Mouse (Mus musculus) testis, postnatal 14 days (tissue): ENCODE data around the gene Fgfr2.
"Not testable (repeated sequence)": the region's sequence is repeated elsewhere in the genome, so short reads cannot be mapped to it uniquely, and the experiment has no call there.

Experiments used
- DNase-seq: peaks from one replicate; pipeline ENCODE4 v3.0.0; 2021; ENCODE audit warnings: low spot score

Fgfr2 gene

DNA sequence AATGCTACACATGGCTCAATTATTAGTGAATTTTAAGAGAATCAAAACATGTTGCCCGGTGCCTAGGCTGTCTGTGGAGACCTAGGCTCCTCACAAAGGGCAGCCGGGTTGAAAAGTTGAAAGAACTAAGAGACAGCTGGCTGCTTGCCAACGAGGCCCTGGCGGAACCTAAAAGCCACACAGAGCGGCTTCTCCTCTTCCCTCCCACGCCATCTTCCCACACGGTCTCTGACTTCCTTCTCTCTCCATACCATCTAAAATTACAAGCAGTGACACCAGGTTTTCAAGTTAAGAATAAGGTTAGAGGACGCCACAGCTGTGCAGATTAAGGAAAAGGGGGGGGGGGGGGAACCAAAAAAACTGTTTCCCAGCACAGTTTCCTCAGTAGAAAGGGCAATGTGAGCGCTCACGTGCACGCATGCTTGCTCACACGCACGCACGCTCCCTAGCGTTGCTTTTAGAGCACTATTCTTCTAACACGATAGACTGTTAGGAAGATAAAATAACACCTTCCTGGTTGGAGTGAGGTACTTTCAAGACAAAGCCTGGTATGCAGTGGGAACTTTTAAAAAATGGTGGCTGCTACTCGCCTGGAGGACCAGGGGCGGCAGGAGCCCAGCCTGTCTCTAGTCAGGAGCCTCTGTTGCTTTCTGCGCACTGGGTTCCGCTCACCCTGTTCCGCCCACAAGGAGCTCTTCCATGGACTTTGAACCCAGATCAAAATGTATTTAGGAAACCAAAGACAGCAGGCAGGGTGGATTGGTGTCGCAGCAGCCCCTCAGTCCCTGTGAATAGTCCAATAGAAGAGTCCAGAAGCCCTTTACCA lies 2491.4 kb downstream of the Fgfr2 start:
- DNase-seq, result peak; percentile 49

DNA sequence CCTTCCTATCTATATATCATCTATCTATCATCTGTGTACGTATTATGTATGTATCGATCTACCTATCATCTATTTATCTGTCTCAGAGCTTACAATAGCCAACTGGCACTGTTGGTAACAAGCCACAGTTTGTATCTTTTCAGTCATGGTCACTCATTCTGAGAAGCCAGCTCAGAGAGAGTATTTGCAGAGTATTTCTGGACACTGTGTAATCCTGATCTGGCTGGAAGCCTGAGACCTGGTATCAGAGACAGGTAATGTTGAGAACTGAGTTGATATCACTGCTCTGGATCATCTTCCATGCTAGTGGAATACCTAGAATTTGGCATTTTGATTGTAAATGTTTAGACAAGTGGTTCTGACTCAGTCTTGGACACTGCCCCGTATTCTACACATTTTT lies 2492.2 kb downstream of the Fgfr2 start:
- no peak for DNase-seq

- DNase-seq, result no peak
Measured at GRCm38 (mm10) chr7:130629999-130630398, 2493.2 kb downstream of the Fgfr2 start.

DNA sequence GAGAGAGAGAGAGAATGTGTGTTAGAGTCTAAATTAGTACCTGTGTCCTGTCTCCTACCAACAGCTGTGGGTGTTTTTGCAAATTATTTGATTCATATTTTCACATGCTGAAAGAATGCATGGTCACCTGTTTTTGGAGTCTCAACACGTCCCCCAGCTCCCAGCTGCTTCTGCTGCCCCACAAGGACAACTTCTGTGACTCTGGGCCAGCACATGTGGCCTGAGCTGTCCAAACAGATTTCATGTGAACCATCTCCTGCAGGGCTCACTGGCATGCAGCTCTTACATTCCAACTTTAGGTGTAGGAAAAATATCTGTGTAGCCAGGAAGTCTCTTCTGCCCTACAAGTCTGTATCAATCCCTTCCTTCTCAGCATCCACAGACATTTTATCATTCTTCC lies 2494.5 kb downstream of the Fgfr2 start:
- no peak for DNase-seq

DNA sequence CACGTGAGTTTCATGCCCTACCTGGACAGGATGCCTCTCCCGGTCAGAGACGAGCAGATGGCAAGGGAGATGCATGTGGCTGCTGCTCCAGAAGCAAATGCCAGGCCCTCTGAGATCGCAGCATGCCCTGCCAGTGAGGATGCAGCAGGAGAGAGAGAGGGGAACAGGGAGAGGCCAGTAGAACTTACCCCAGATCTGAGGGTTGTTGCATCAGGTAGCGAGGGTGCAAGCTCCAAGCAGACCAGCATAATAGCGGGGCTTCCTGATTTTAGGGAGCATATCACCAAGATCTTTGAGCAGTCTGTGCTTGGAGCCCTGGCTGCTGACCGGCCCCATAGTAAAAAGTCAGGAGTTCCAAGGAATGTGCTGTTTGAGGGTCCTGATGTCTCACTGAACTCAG lies 2497.8 kb downstream of the Fgfr2 start:
- DNase-seq, result no peak

GRCm38 (mm10) chr7:130624299-130624698 lies 2498.9 kb downstream of the Fgfr2 start:
- DNase-seq, result no peak

- no peak for DNase-seq
Measured at GRCm38 (mm10) chr7:130622359-130622758, 2500.8 kb downstream of the Fgfr2 start.

DNA sequence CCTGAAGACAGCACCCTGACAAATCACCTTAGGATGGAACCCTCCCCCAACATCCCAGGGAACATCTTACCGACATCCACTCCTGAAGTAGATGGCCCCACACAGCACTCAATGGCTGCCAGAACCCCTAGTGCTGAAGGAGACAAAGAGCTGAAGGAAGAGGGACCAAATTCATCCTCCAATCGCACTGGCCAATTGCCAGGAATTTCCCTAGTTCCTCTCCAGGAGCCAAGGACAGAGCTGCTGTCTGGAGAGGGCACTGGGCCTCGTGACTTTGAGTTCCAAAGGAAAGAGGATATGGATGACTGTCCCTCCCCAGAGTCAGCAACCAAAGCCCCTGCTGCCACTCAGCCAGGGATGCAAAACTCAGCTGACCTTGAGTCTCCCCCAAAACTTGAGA lies 2501.2 kb downstream of the Fgfr2 start:
- DNase-seq, result no peak

- DNase-seq, result no peak
Measured at GRCm38 (mm10) chr7:130621068-130621467, 2502.1 kb downstream of the Fgfr2 start.

DNA sequence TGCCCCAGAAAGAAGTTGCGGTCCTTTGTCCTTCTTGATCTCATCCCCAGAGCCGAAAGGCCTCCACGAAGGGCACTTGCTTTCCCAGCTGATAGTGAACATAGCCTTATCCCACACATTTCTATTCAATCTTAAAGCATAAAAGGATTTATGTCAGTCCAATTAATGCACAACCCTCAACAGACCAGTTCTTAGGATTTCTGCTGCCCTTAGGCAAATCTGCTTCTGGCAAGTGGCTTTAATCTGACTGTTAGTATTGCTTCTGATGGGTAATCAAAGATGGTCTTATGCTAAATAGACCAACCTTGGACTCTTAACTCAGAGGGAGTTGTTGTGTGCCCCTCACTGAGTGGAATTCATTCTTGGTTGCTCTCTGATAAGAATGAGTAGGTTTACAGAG lies 2505.6 kb downstream of the Fgfr2 start:
- DNase-seq, result no peak

- no peak for DNase-seq
Measured at GRCm38 (mm10) chr7:130613973-130614372, 2509.2 kb downstream of the Fgfr2 start.

- DNase-seq, result no peak
Measured at GRCm38 (mm10) chr7:130606958-130607357, 2516.2 kb downstream of the Fgfr2 start.

- no peak for DNase-seq
Measured at GRCm38 (mm10) chr7:130605111-130605510, 2518.0 kb downstream of the Fgfr2 start.

- DNase-seq, result no peak
Measured at GRCm38 (mm10) chr7:130604390-130604789, 2518.8 kb downstream of the Fgfr2 start.

DNA sequence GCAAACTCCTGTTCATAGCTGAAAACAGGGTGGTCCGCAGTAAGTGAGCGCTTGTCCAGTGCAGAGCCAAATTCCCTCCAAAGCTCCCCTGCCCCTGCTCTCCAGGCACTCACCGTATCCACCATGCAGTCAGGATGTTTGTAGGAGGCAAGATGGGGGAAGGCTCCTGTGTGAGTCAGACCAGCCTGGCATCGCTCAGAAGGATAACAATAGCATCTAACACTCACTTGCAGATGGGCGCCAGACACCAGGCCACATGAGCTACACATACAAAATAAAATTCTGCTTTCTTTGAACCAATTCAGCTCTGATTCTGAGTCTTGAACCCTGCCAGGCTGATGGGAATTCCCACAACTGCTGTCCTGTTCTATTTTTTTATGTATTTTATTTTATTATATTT lies 2519.6 kb downstream of the Fgfr2 start:
- no peak for DNase-seq

DNA sequence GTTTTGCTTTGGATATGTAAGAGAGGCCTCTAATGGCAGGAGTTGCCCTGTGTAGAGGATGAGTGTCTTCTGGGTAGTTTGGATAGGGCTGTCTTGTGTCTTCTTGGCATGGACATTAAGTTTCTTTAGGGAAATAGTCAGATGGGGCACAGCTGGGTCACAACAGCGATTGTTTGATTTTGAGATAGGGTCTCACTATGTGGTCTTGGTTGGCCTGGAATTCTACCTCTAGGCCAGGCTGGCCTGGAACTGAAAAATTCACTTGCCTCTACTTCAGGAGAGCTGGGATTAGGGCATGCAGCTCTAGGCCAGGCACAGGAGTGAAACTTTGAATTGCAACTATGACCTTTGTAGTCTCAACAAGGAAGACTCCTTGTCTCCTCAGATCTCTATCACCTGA lies 2520.3 kb downstream of the Fgfr2 start:
- no peak for DNase-seq

DNA sequence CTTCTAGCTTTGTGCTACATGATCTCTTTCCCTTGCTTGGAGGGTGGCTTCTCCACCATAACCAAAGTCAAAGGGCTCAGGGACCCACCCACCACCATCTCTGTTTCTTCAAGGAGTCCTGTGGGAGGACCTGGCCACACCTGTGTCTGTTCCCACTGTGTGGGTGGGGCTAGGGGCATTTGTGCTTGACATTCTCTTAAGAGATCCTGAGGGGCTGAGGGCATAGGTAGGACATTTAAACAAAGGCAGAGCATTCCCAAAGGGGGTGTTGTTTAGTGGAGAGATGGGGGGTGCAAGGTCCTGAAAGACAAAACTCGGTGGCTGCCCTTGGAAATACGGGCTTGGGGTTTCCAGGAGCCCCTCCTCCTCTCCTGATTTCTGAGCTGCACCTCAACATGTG lies 2522.6 kb downstream of the Fgfr2 start:
- no peak for DNase-seq

DNA sequence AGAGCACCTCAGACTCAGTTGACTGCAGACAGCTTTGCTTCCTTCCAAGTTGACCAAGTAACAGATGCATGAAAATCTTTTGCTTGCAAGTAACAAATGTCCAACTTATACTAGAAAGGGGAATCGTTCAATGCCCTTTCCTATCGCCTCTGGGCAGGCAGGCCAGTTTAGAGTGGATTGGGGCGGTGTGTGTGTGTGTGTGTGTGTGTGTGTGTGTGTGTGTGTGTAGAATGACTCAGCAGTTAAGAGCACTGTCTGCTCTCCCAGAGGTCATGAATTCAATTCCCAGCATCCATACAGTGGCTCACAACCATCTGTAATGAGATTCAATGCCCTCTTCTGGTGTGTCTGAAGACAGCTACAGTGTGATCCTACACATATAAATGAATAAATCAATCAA lies 2523.1 kb downstream of the Fgfr2 start:
- DNase-seq, result no peak

GRCm38 (mm10) chr7:130597546-130597945 lies 2525.6 kb downstream of the Fgfr2 start:
- DNase-seq, result no peak

DNA sequence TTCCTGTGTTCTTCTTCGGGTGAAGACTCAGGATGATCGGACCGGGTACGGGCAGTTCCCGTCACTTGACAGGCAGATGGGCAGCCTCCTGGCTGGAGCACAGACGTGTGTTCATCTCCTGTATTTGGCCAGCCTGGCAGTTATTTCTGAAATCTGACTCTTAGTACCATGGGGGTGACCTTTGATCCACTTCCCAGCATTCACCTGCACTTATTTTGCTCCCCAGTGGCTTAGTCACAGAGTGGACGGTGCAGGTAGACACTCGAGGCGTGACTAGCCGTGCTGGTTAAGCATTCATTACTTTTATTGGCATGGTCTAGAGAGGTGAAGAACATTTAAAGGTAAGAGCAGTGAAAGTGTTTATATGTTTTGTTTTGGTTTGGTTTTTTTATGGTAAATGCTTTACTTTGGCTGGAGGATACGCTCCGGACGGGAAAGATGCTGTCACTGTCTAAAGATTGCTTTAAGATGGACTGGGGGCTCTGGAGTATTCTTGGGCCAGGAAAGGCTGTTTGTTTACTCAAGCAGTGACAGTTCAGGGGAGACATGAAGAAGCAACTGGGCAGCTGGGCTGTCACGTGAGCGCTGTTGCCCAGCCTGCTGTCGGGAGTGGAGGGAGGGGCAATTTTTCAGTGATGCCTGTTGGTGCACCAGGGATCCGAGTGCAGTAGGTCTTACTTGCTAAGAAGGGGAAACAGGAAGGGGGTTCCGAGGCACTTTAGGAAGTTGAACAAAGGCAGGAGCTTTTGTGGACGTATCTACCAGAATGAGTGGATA lies 2526.9 kb downstream of the Fgfr2 start:
- DNase-seq, result not testable (repeated sequence)

- DNase-seq, result not testable (repeated sequence)
Measured at GRCm38 (mm10) chr7:130593375-130594239, 2529.5 kb downstream of the Fgfr2 start.

GRCm38 (mm10) chr7:130592975-130593374 lies 2530.2 kb downstream of the Fgfr2 start:
- DNase-seq, result not testable (repeated sequence)
